Mouse (Mus musculus): ENCODE measurements around the gene Pcif1. TPM values are rescaled to one million over a fixed set of nuclear protein-coding genes. Genes with fewer than 3 reads are reported as not detected.

The Pcif1 gene
- polyA plus RNA-seq (2017; shearing (Covaris generic)), result 100 to 1,000 TPM; 109 to 125 TPM

DNA sequence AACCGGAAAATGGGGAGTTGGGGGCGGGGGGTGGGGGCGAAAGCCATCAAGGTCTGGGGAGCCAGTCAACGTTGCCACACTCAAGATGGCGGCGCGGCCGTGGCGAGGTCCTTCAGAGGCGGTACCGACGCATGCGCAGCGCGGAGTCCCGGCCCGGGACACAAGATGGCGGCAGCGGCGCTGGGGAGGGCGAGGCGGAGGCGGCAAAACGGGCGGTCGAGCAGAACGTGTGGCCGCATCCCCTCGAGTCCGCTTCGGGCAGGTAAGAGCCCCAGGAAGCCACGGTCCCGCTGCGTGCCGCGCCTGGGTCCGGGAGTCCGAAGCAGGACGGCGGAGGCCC lies at the start of gene Pcif1:
Gene Pcif1, plus strand, starts transcription at position 77 of the 340 bp plus-strand sequence.

DNA sequence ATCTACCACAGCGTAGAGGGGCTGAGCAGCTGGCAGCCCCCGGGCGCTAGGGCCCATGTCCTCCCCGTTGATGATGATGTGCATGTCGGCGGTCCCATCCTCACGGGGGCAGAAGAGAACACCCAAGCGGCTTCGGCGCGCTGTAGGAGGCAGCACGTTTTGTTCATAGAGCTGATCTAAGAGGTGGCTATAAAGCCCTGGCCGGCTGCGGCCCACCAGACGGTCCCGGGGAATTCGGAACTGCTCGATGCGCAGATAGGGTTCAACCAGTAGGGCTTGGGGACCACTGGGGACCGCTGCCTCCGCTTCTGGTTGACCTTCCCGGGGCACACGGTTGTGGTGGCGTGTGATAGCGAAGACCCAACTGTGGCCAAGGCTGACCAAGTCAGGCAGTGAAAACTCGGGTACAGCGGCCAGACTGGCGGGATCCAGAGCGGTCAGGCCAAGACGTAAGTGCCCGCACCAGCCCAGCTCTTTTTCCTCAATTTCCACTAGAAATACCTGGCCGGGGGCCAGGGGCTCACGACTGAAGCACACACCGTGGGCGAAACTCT lies 46.3 kb upstream of the Pcif1 start, which contains the start of gene Ctsa:
Gene Ctsa, plus strand, starts transcription at position 126 of the 554 bp plus-strand sequence.

DNA sequence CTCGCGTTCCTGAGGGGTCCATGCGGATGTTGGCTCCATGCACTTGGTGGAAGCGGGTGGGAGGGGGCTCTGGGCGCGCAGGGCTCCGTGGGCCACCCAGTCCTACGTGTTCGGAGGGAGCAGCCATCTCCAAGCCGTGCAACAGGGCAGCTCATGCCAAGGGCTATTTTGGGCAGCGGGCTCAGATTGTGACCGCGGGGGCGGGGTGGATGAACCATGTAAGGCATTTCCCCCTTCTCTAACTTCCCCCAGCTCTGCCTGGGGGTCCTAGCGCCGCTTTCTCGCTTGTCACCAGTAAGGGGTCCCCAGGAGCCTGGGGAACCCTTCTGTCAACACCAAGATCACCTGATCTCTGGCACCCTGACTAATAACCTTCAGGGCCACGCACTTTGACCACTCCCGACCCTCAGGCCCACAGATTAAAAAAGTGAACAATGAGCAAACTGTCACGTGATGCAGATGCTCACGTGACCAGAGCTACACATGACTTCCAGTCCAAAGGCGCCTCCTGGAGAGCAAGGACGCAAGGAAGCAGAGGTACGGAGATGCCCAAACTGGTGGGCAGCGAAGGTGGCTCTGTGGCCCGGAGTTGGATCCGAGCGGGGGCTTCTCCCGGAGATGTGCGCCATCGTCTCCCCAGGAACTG lies 45.7 kb upstream of the Pcif1 start, which contains the start of gene Neurl2:
Gene Neurl2, minus strand, starts transcription at position 143 of the 646 bp plus-strand sequence.

DNA sequence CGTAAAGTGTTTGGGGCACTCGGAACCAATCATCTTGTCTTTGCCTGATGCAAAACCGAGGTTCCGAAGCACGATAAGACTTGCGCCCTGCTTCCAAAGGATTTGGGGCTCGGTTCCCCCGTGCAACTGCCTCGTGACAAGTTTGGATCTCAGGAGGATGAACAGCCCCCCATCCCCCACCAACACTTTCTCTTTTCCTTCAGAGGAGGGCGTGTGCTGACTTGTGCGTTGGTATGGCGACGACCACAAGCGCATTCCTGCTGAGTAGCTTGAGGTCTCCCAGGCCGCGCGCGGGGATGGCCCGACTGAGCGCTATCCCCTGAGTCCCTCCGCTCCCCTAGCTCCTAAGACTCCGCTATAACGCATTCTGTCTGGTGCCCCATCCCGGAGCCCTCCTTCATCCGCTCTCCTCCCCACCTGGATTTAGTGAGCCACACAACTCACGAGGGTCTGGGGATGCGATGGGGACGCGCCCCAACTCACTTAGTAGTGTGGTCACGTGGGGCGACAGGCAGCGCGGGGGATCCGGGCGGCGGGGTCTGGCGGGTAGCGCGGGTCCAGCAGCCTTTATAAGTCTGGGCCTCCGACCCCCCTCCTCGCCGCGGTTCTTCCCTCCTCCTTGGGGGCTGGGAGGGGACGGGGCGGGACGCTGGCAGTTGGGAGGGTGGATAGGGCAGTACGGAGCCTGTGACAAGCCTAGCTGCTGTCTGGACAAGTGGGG lies 21.8 kb upstream of the Pcif1 start, which contains the start of gene Pltp:
Gene Pltp, minus strand, starts transcription at position 611 of the 721 bp plus-strand sequence.

DNA sequence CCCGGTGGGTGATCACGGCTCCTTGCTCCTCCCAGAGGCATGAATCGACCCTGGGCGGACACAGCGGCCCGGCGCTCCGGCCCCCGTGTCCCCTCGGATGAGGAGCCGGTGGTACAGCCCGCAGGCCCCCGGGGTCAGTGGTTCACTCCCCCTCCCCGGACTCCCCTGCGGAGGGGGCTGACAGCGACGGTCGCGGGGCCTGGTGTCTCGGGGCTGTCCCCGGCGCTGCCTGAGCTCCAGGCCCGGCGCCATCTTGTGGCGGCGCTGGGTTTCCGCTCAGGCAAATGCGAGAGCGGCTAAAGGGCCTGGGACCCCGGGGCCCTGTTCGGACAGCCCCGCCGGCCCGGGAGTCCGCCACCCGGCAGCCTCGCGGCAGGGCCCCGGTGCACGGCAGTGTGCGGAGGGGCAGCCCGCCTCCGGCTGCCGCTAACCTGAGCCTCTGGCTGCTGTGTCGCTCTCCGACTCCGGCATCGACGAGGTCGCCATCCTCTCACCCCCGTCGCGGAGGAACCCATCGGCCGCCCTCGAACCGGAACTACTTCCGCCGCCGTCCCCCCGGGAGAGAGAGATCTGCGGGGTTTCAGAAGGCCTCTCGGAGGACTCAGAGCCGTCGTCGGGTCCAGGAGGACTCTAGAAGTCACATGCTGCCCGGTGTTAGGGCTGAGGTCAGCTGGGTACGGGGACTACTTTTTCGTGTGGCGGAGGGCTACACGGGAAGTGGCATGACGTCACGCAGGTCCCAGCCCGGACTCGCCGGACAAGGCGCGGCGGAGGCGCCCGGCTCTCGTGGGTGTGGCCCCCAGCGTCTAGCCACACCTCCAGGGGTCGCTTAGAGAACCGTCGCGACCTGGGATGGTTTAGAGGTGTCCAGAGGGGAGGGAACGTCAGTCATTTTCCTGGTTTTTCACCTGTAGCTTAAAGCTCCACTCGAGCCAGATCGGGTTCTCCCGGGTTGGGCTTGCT lies 32.3 kb downstream of the Pcif1 start, which contains the start of gene Zfp335:
Gene Zfp335, minus strand, starts transcription at position 672 of the 963 bp plus-strand sequence.

DNA sequence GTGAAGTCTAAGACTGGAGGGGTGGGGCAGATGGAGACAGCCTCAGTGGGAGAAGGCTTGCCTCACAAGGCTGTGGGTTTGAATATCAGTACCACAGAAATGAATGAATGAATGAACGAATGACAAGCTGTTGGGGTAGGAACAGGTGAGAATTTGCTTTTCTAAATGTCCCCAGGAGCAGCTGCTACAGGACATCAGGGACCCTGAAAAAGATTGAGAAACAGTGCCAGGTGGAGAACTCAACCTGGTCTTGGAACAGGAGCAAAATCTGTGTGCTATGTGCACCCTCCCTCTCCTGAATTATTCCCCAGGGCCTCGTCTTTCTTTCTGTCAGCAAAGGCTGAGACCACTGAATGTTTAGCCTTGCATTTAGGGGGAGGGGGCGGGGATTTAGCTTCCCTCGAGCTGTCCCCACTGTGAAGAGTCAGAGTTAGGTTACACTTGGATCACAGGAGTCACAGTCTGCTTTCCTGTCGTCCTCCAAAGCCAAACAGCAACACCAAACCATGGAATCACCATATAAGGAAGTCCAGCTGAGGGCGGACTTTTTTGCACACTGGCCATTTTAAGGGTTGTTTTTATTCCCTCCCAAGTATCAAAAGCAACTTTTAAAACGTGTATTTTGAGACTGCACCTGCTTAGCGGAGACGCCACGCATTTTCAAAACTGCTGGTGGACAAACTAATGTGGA lies 61.2 kb downstream of the Pcif1 start, which contains the start of gene Mmp9:
Gene Mmp9, plus strand, starts transcription at position 641 of the 691 bp plus-strand sequence.

Other genes with a start within 250 kb of the Pcif1 start
- gene Wfdc16, start 240.5 kb upstream of the Pcif1 start, polyA plus RNA-seq (2017; shearing (Covaris generic)), result not detected
- under 1 TPM in 1 of 2 experiments, not detected in 1; 0.88 TPM for gene Wfdc10, start 223.3 kb upstream of the Pcif1 start, polyA plus RNA-seq (2017; shearing (Covaris generic))
- 1 to 10 TPM in 1 of 2 experiments, under 1 TPM in 1; 0.51 to 1.6 TPM for gene Wfdc9, start 222.7 kb upstream of the Pcif1 start, polyA plus RNA-seq (2017; shearing (Covaris generic))
- not detected for gene Wfdc11, start 205.2 kb upstream of the Pcif1 start, polyA plus RNA-seq (2017; shearing (Covaris generic))
- not detected for gene Wfdc13, start 194.2 kb upstream of the Pcif1 start, polyA plus RNA-seq (2017; shearing (Covaris generic))
- gene Spint4, start 180.8 kb upstream of the Pcif1 start, polyA plus RNA-seq (2017; shearing (Covaris generic)), result not detected
- not detected for gene Spint5, start 164.0 kb upstream of the Pcif1 start, polyA plus RNA-seq (2017; shearing (Covaris generic))
- gene Wfdc3, start 133.4 kb upstream of the Pcif1 start, polyA plus RNA-seq (2017; shearing (Covaris generic)), result 1 to 10 TPM in 1 of 2 experiments, under 1 TPM in 1; 0.20 to 2.9 TPM
- 10 to 100 TPM; 61.3 to 61.5 TPM for gene Dnttip1, start 133.3 kb upstream of the Pcif1 start, polyA plus RNA-seq (2017; shearing (Covaris generic))
- 1 to 10 TPM; 1.7 to 2.9 TPM for gene Ube2c, start 109.4 kb upstream of the Pcif1 start, polyA plus RNA-seq (2017; shearing (Covaris generic))
- gene Tnnc2, start 99.3 kb upstream of the Pcif1 start, polyA plus RNA-seq (2017; shearing (Covaris generic)), result not detected
- gene Snx21, start 93.5 kb upstream of the Pcif1 start, polyA plus RNA-seq (2017; shearing (Covaris generic)), result 1 to 10 TPM; 8.2 to 9.8 TPM
- gene Acot8, start 74.4 kb upstream of the Pcif1 start, polyA plus RNA-seq (2017; shearing (Covaris generic)), result 10 to 100 TPM; 29.7 to 34.5 TPM
- gene Zswim3, start 74.2 kb upstream of the Pcif1 start, polyA plus RNA-seq (2017; shearing (Covaris generic)), result 10 to 100 TPM in 1 of 2 experiments, 1 to 10 TPM in 1; 8.2 to 11.0 TPM
- gene Zswim1, start 56.6 kb upstream of the Pcif1 start, polyA plus RNA-seq (2017; shearing (Covaris generic)), result 10 to 100 TPM; 19.3 to 20.7 TPM
- gene Spata25, start 50.8 kb upstream of the Pcif1 start, polyA plus RNA-seq (2017; shearing (Covaris generic)), result not detected
- 100 to 1,000 TPM; 179 to 196 TPM for gene Ctsa, start 46.4 kb upstream of the Pcif1 start, polyA plus RNA-seq (2017; shearing (Covaris generic))
- 1 to 10 TPM; 1.3 to 2.8 TPM for gene Neurl2, start 45.8 kb upstream of the Pcif1 start, polyA plus RNA-seq (2017; shearing (Covaris generic))
- gene Pltp, start 21.6 kb upstream of the Pcif1 start, polyA plus RNA-seq (2017; shearing (Covaris generic)), result 1 to 10 TPM in 1 of 2 experiments, under 1 TPM in 1; 0.52 to 9.3 TPM
- gene Zfp335, start 32.5 kb downstream of the Pcif1 start, polyA plus RNA-seq (2017; shearing (Covaris generic)), result 10 to 100 TPM; 35.0 to 36.2 TPM
- 1 to 10 TPM; 3.2 to 8.8 TPM for gene Mmp9, start 61.5 kb downstream of the Pcif1 start, polyA plus RNA-seq (2017; shearing (Covaris generic))
- gene Slc12a5, start 81.5 kb downstream of the Pcif1 start, polyA plus RNA-seq (2017; shearing (Covaris generic)), result 1 to 10 TPM in 1 of 2 experiments, under 1 TPM in 1; 0.12 to 1.2 TPM
- gene Ncoa5, start 155.6 kb downstream of the Pcif1 start, polyA plus RNA-seq (2017; shearing (Covaris generic)), result 10 to 100 TPM; 49.9 to 58.0 TPM
- 1 to 10 TPM; 2.4 to 3.3 TPM for gene Cd40, start 176.3 kb downstream of the Pcif1 start, polyA plus RNA-seq (2017; shearing (Covaris generic))
- not detected for gene 1700025C18Rik, start 211.4 kb downstream of the Pcif1 start, polyA plus RNA-seq (2017; shearing (Covaris generic))